Mouse (Mus musculus) forebrain, embryonic 10.5 days (tissue): ENCODE measurements around the gene Capn15. TPM values are rescaled to one million over a fixed set of nuclear protein-coding genes. Genes with fewer than 3 reads are reported as not detected.

Source experiments
- DNase-seq: peaks from one replicate; pipeline ENCODE4 v3.0.0-alpha.2; 2017; ENCODE audit warnings: low spot score; ENCODE audit errors: extremely low spot score
- H3K27ac ChIP-seq: fragments of 300-500 bp; sonication (generic); 2 replicates; pipeline ENCODE4 v1.5.1; 2016; ENCODE audit warnings: mild to moderate bottlenecking
- H3K27me3 ChIP-seq: fragments of 300-500 bp; sonication (generic); 2 replicates; pipeline ENCODE4 v1.6.1; 2016; ENCODE audit warnings: mild to moderate bottlenecking; ENCODE audit not compliant: poor library complexity, severe bottlenecking
- H3K36me3 ChIP-seq: fragments of 300-500 bp; sonication (generic); replicated peaks from 2 replicates; pipeline ENCODE4 v1.6.1; 2016; ENCODE audit warnings: mild to moderate bottlenecking, moderate library complexity
- H3K4me1 ChIP-seq: fragments of 300-500 bp; sonication (generic); 2 replicates; pipeline ENCODE4 v1.6.1; 2016
- H3K4me3 ChIP-seq: fragments of 300-500 bp; sonication (generic); 2 replicates; pipeline ENCODE4 v1.5.1; 2016; ENCODE audit warnings: mild to moderate bottlenecking, moderate library complexity
- H3K9me3 ChIP-seq: fragments of 300-500 bp; sonication (generic); 2 replicates; pipeline ENCODE4 v1.6.1; 2016; ENCODE audit warnings: mild to moderate bottlenecking, moderate library complexity
- WGBS: fragments of 180-500 bp; shearing (Covaris S2); methylation state at CpG from one replicate; pipeline ENCODE4 v1.1.7; 2016; 5-methylcytosine and 5-hydroxymethylcytosine counted together
- polyA plus RNA-seq: library from polyadenylated mRNA; unstranded; fragments of >200 nt; fragmentation: Nextera tagmentation; extraction: Ambion mirVana; gene quantifications from 2 replicates; pipeline ENCODE4 v1.2.1, GENCODE M21; 2016

The Capn15 gene
- polyA plus RNA-seq, 1 experiment from 2014 or later: 31.8 TPM

GRCm38 (mm10) chr17:25948051-25948450 lies 37.5 kb downstream of the Capn15 start:
- peaks cover 41% of the 10 kb centered on the region for H3K4me1 ChIP-seq
- no peak overlapping the region for H3K4me3 ChIP-seq
- no peaks in the 10 kb centered on the region for H3K36me3 ChIP-seq
- peaks cover 43% of the 10 kb centered on the region for H3K27me3 ChIP-seq
- peak overlapping the region; percentile 68 for H3K27ac ChIP-seq
- H3K9me3 ChIP-seq: no peaks in the 10 kb centered on the region
- no peak for DNase-seq
- WGBS: 81% methylated on average over 8 of the region's 8 CpGs

GRCm38 (mm10) chr17:25947576-25947975 lies 38.0 kb downstream of the Capn15 start:
- Histone ChIP-seq H3K4me3 (no peak overlapping the region; the same call in 1 of the 2 replicates), H3K27ac (peak overlapping the region; percentile 68)
- no peak for DNase-seq

GRCm38 (mm10) chr17:25946891-25947290 lies 38.7 kb downstream of the Capn15 start:
- H3K36me3 ChIP-seq: no peaks in the 10 kb centered on the region
- WGBS: 89% methylated on average over 8 of the region's 8 CpGs
- peaks cover 45% of the 10 kb centered on the region for H3K4me1 ChIP-seq
- DNase-seq: no peak
- H3K27ac ChIP-seq: peak overlapping the region; percentile 68
- H3K9me3 ChIP-seq: no peaks in the 10 kb centered on the region
- H3K27me3 ChIP-seq: peaks cover 31% of the 10 kb centered on the region
- no peak overlapping the region for H3K4me3 ChIP-seq

More at GRCm38 (mm10) chr17:25947576-25947975, 38.0 kb downstream of the Capn15 start:
- Histone ChIP-seq H3K4me1 (peaks cover 44% of the 10 kb centered on the region), H3K36me3 (no peaks in the 10 kb centered on the region), H3K27me3 (peaks cover 38% of the 10 kb centered on the region), H3K9me3 (no peaks in the 10 kb centered on the region)
- 81% methylated on average over 4 of the region's 4 CpGs for WGBS

GRCm38 (mm10) chr17:25946349-25946748 lies 39.2 kb downstream of the Capn15 start:
- Histone ChIP-seq H3K4me1 (peaks cover 45% of the 10 kb centered on the region), H3K27me3 (peaks cover 26% of the 10 kb centered on the region), H3K36me3 (no peaks in the 10 kb centered on the region), H3K27ac (peak overlapping the region; percentile 68), H3K9me3 (no peaks in the 10 kb centered on the region), H3K4me3 (no peak overlapping the region)
- 80% methylated on average over 7 of the region's 7 CpGs for WGBS
- no peak for DNase-seq

- Histone ChIP-seq H3K9me3 (no peaks in the 10 kb centered on the region), H3K4me1 (peaks cover 46% of the 10 kb centered on the region), H3K27ac (peak overlapping the region; percentile 65), H3K27me3 (peaks cover 19% of the 10 kb centered on the region), H3K36me3 (no peaks in the 10 kb centered on the region), H3K4me3 (no peak overlapping the region)
- 63% methylated on average over 9 of the region's 9 CpGs for WGBS
- DNase-seq: no peak
Measured at GRCm38 (mm10) chr17:25945517-25946155, 40.0 kb downstream of the Capn15 start.

GRCm38 (mm10) chr17:25944366-25945163 lies 41.0 kb downstream of the Capn15 start, which contains the start of the genes Pigq and Nhlrc4:
Gene Pigq, minus strand, starts transcription at chr17:25944936.
Gene Nhlrc4, minus strand, starts transcription at chr17:25944961.
- Histone ChIP-seq H3K36me3 (0 out of 2 replicates have a peak, but pooled peaks cover under 1% of the 10 kb centered on the region), H3K27ac (peak within 1 kb of the TSS; percentile 97), H3K27me3 (peaks cover 8% of the 10 kb centered on the region), H3K9me3 (no peaks in the 10 kb centered on the region), H3K4me1 (peaks cover 57% of the 10 kb centered on the region), H3K4me3 (peak within 1 kb of the TSS; percentile 94; the same call in 1 of the 2 replicates)
- WGBS: 53% methylated on average over 6 of the region's 6 CpGs
- DNase-seq: no peak

- Histone ChIP-seq H3K4me1 (peaks cover 57% of the 10 kb centered on the region), H3K4me3 (peak overlapping the region; percentile 94; the same call in 1 of the 2 replicates), H3K27ac (peak overlapping the region; percentile 97), H3K36me3 (peaks cover 7% of the 10 kb centered on the region), H3K9me3 (no peaks in the 10 kb centered on the region), H3K27me3 (peaks cover 7% of the 10 kb centered on the region; the same call in 1 of the 2 replicates)
- WGBS: 80% methylated on average over 9 of the region's 9 CpGs
- DNase-seq: no peak
Measured at GRCm38 (mm10) chr17:25943769-25944168, 41.8 kb downstream of the Capn15 start.

GRCm38 (mm10) chr17:25943221-25943620 lies 42.4 kb downstream of the Capn15 start:
- Histone ChIP-seq H3K9me3 (no peaks in the 10 kb centered on the region), H3K27ac (peak overlapping the region; percentile 97), H3K36me3 (peaks cover 12% of the 10 kb centered on the region), H3K27me3 (peaks cover 7% of the 10 kb centered on the region; the same call in 1 of the 2 replicates), H3K4me3 (peak overlapping the region; percentile 94; the same call in 1 of the 2 replicates), H3K4me1 (peaks cover 57% of the 10 kb centered on the region)
- WGBS: 88% methylated on average over 3 of the region's 3 CpGs
- DNase-seq: no peak

- Histone ChIP-seq H3K36me3 (peaks cover 16% of the 10 kb centered on the region), H3K27me3 (peaks cover 4% of the 10 kb centered on the region; the same call in 1 of the 2 replicates), H3K4me1 (peaks cover 57% of the 10 kb centered on the region), H3K9me3 (no peaks in the 10 kb centered on the region), H3K4me3 (peak overlapping the region; percentile 94), H3K27ac (peak overlapping the region; percentile 97)
- 81% methylated on average over 2 of the region's 2 CpGs for WGBS
- DNase-seq: no peak
Measured at GRCm38 (mm10) chr17:25942597-25943151, 42.9 kb downstream of the Capn15 start.

- peaks cover 26% of the 10 kb centered on the region for H3K36me3 ChIP-seq
- H3K9me3 ChIP-seq: no peaks in the 10 kb centered on the region
- H3K27ac ChIP-seq: peak overlapping the region; percentile 97
- H3K4me3 ChIP-seq: peak overlapping the region; percentile 94
- H3K27me3 ChIP-seq: no peaks in the 10 kb centered on the region
- DNase-seq: peak; percentile 77
- peaks cover 57% of the 10 kb centered on the region for H3K4me1 ChIP-seq
- 3% methylated on average over 54 of the region's 54 CpGs for WGBS
Measured at GRCm38 (mm10) chr17:25941511-25942241, 43.9 kb downstream of the Capn15 start.

GRCm38 (mm10) chr17:25934526-25934925 lies 51.1 kb downstream of the Capn15 start:
- no peaks in the 10 kb centered on the region for H3K4me1 ChIP-seq
- WGBS: 91% methylated on average over 1 of the region's 1 CpGs
- no peaks in the 10 kb centered on the region for H3K27me3 ChIP-seq
- H3K9me3 ChIP-seq: no peaks in the 10 kb centered on the region
- H3K36me3 ChIP-seq: peaks cover 95% of the 10 kb centered on the region
- no peak overlapping the region for H3K27ac ChIP-seq
- H3K4me3 ChIP-seq: no peak overlapping the region
- no peak for DNase-seq

- no peak for DNase-seq
- WGBS: 83% methylated on average over 2 of the region's 2 CpGs
- Histone ChIP-seq H3K36me3 (peaks cover 50% of the 10 kb centered on the region), H3K4me1 (peaks cover 10% of the 10 kb centered on the region), H3K27ac (no peak overlapping the region), H3K27me3 (no peaks in the 10 kb centered on the region), H3K4me3 (no peak overlapping the region), H3K9me3 (no peaks in the 10 kb centered on the region)
Measured at GRCm38 (mm10) chr17:25925348-25925747, 60.2 kb downstream of the Capn15 start.
